Mouse (Mus musculus): Measurements from ENCODE around the gene Serpina3g. TPM values are rescaled to one million over a fixed set of nuclear protein-coding genes. Genes with fewer than 3 reads are reported as not detected.

Gene Serpina3g
- total RNA-seq, 1 experiment from 2014 or later = 74.1 TPM

- no peak for ATAC-seq (replicated peaks; ENCODE audit: low read depth, poor library complexity, severe bottlenecking)
Observed at GRCm38 (mm10) chr12:104278216-104279055, 42.4 kb downstream of the Serpina3g start.

- no peak for ATAC-seq (replicated peaks; ENCODE audit: low read depth, poor library complexity, severe bottlenecking)
Observed at GRCm38 (mm10) chr12:104279056-104279435, 43.0 kb downstream of the Serpina3g start.

- ATAC-seq (replicated peaks; ENCODE audit: low read depth, poor library complexity, severe bottlenecking) = no peak
Observed at GRCm38 (mm10) chr12:104283380-104283779, 47.3 kb downstream of the Serpina3g start.

- no peak for ATAC-seq (replicated peaks; ENCODE audit: low read depth, poor library complexity, severe bottlenecking)
Observed at GRCm38 (mm10) chr12:104288336-104288735, 52.3 kb downstream of the Serpina3g start.

GRCm38 (mm10) chr12:104289872-104290271 is 53.8 kb downstream of the Serpina3g start:
- no peak for ATAC-seq (replicated peaks; ENCODE audit: low read depth, poor library complexity, severe bottlenecking)

Other genes starting within 250 kb of the Serpina3g start
- gene Serpina11, start 246.3 kb upstream of the Serpina3g start, total RNA-seq (2017) = not detected in 2 replicates
- not detected in 2 replicates for gene Serpina9, start 222.5 kb upstream of the Serpina3g start, total RNA-seq (2017)
- 0.05 TPM in 1 of 2 replicates, not detected in the other for gene Serpina12, start 191.8 kb upstream of the Serpina3g start, total RNA-seq (2017)
- not detected in 2 replicates for gene Serpina5, start 135.1 kb upstream of the Serpina3g start, total RNA-seq (2017)
- not detected in 2 replicates for gene Serpina3a, start 123.5 kb upstream of the Serpina3g start, total RNA-seq (2017)
- gene Serpina3b, start 108.2 kb upstream of the Serpina3g start, total RNA-seq (2017) = 0.10 and 0.27 TPM in 2 replicates
- not detected in 2 replicates for gene Serpina3c, start 82.4 kb upstream of the Serpina3g start, total RNA-seq (2017)
- gene Serpina3f, start 21.7 kb upstream of the Serpina3g start, total RNA-seq (2017) = 0.63 and 0.73 TPM in 2 replicates
- not detected in 2 replicates for gene Serpina3i, start 26.9 kb downstream of the Serpina3g start, total RNA-seq (2017)
- gene Serpina3j, start 78.3 kb downstream of the Serpina3g start, total RNA-seq (2017) = not detected in 2 replicates
- gene Serpina3k, start 102.2 kb downstream of the Serpina3g start, total RNA-seq (2017) = not detected in 2 replicates
- not detected in 2 replicates for gene Serpina3m, start 102.2 kb downstream of the Serpina3g start, total RNA-seq (2017)
- not detected in 2 replicates for gene Serpina3n, start 170.5 kb downstream of the Serpina3g start, total RNA-seq (2017)
- not detected in 2 replicates for gene Gsc, start 237.1 kb downstream of the Serpina3g start, total RNA-seq (2017)